Mouse (Mus musculus): ENCODE results near the gene Lgals3bp. TPM values are rescaled to one million over a fixed set of nuclear protein-coding genes. Genes with fewer than 3 reads are reported as not detected.
A peak's percentile ranks its signal among the peaks of the same experiment; 100 is the strongest.

Lgals3bp gene
- polyA plus RNA-seq, 1 experiment from 2014 or later, result 27.5 TPM

DNA sequence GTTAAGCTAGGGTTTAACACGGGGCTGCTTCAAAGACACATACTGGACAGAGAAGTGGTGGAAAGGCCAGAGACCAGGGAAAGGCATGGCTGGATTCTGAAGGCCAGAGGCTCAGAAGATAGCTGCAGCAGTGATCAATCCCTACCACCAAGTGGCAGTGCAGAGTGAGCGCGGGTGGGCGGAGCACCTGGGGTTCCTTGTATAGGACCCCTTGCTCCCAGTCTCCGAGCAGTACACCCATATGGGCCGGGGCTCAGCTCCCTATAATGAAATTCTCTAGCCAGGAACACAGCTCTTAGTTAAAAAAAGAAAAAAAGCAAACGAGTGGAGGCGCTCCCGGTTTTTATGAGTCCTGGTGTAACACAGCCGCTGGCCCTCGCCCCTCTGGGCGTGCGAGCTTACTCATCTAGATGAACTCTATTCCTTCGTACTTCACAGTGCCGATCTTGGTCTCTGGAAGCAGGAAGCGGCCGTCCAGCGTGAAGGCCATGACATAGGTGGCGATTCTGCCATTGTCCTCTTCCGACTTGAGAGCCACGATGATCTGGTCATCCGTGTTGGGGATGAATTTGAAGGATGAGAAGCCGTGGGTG lies 5.5 kb upstream of the Lgals3bp start:
- ATAC-seq (replicated peaks; ENCODE audit: extremely low read depth, insufficient read depth, low FRiP score), result no peak
- no peak overlapping the region for H3K4me2 ChIP-seq (ENCODE audit: low read depth, low read length)
- 86% methylated on average over 23 of the region's 23 CpGs for WGBS
- peaks cover 22% of the 10 kb centered on the region for H3K36me3 ChIP-seq (ENCODE audit: control insufficient read depth, insufficient read depth)
- no peaks in the 10 kb centered on the region for H3K27me3 ChIP-seq (ENCODE audit: control insufficient read depth, insufficient read depth, low read length)
- no peaks in the 10 kb centered on the region for H3K9me3 ChIP-seq (replicated peaks; ENCODE audit: control insufficient read depth, low read length)
- no peak overlapping the region for H3K9ac ChIP-seq (ENCODE audit: low read length)
- H3K4me1 ChIP-seq (ENCODE audit: control insufficient read depth, insufficient read depth, low read length), result peaks cover 7% of the 10 kb centered on the region; the same call in 1 of the 2 replicates
- no peak overlapping the region for H3K4me3 ChIP-seq (ENCODE audit: low read length)
- H3K27ac ChIP-seq (ENCODE audit: low read length), result no peak overlapping the region

DNA sequence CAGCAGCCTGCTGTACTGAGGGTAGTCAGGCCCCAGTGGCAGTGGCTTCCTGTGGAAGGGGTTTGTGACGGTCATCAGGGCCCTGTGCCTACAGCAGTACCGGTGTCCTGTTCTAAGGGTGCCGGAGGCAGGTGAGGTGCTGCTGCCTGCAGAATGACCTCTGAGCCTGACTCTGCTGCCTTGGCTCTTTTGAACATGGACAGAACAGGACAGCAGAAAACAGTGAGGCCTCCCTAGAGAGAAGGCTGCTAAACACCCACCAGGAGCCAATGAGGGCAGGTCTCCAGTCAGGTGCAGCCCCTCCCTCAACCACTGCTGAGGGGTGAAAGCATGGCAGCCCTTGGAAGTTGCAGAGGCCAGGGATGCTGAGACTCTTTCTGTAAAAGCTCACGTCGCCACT lies 4.6 kb upstream of the Lgals3bp start:
- no peak overlapping the region for H3K4me3 ChIP-seq (ENCODE audit: low read length)
- no peak overlapping the region for H3K9ac ChIP-seq (ENCODE audit: low read length)
- peaks cover 22% of the 10 kb centered on the region for H3K36me3 ChIP-seq (ENCODE audit: control insufficient read depth, insufficient read depth)
- H3K27me3 ChIP-seq (ENCODE audit: control insufficient read depth, insufficient read depth, low read length), result no peaks in the 10 kb centered on the region
- 82% methylated on average over 5 of the region's 5 CpGs for WGBS
- H3K27ac ChIP-seq (ENCODE audit: low read length), result peak overlapping the region; percentile 58; the same call in 1 of the 2 replicates
- no peak overlapping the region for H3K4me2 ChIP-seq (ENCODE audit: low read depth, low read length)
- H3K4me1 ChIP-seq (ENCODE audit: control insufficient read depth, insufficient read depth, low read length), result peaks cover 12% of the 10 kb centered on the region; the same call in 1 of the 2 replicates
- no peaks in the 10 kb centered on the region for H3K9me3 ChIP-seq (replicated peaks; ENCODE audit: control insufficient read depth, low read length)
- 0 out of 2 replicates have a peak, but pooled peaks have one; percentile 14 for ATAC-seq (replicated peaks; ENCODE audit: extremely low read depth, insufficient read depth, low FRiP score)

DNA sequence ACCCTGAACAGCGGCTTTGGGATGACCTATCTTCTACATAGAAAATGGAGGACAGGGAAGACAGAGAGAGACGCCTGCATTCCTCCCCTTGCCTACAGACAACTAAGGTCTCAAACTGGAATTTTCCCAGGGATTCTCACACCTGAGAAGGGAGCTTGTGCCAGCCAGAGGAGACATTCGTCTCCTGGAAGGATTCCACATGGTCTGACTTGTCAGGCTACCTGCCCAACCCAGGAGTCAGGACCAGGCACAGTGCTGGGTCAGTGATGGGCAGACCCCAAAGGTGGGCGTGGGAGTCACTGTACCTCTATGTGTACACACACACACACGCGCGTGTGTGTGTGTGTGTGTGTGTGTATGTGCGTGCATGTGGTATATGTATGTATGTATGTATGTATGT lies 3.4 kb upstream of the Lgals3bp start:
- Histone ChIP-seq H3K27ac (ENCODE audit: low read length) (no peak overlapping the region), H3K9ac (ENCODE audit: low read length) (no peak overlapping the region), H3K36me3 (ENCODE audit: control insufficient read depth, insufficient read depth) (peaks cover 12% of the 10 kb centered on the region), H3K4me3 (ENCODE audit: low read length) (no peak overlapping the region), H3K4me1 (ENCODE audit: control insufficient read depth, insufficient read depth, low read length) (peaks cover 13% of the 10 kb centered on the region), H3K27me3 (ENCODE audit: control insufficient read depth, insufficient read depth, low read length) (no peaks in the 10 kb centered on the region), H3K9me3 (replicated peaks; ENCODE audit: control insufficient read depth, low read length) (no peaks in the 10 kb centered on the region), H3K4me2 (ENCODE audit: low read depth, low read length) (no peak overlapping the region)
- 91% methylated on average over 8 of the region's 8 CpGs for WGBS
- ATAC-seq (replicated peaks; ENCODE audit: extremely low read depth, insufficient read depth, low FRiP score), result no peak

DNA sequence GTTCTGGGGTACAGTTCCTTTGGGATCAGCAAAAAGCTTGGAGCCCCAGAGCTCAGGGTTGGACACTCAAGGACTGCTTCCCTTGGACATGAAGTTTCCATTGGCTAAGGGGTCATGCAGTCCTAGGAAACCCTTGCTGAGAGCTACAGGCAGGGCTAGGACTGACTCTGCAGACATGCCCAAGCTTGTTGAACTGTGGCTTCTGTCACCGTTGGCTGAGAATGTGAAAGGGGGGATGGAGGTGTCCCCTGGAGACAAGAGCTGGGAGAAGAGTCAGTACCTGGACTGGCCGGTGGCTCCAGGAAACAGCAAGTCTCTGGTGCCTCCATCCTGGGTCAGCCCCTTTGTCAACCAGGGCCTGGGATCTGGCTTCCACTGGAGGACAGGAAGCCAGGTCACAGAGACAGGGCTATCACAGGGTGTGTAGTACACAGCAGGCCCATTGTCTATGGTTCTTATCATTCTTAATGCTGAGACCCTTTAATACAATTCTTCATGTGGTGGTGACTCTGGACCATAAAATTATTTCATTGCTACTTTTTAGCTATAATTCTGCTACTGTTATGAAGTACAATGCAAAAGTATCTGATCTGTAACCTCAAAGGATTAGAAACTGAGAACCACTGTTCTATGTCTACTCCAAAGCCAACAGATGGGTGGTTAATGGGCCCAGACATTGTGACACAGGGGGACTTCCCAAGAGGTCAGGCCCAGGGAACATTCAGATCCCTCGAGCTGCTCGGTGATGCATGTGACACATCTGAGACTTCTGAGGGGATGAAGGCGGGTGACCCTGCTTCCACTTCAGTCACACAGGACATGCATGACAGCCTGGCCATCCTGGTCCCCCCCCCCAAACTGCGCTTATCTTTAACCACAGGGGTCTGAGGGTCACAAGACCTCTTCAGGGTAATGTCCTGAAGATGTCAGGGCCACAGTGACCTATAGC lies 2.3 kb upstream of the Lgals3bp start:
- Histone ChIP-seq H3K27ac (ENCODE audit: low read length) (no peak overlapping the region), H3K36me3 (ENCODE audit: control insufficient read depth, insufficient read depth) (peaks cover 8% of the 10 kb centered on the region), H3K4me1 (ENCODE audit: control insufficient read depth, insufficient read depth, low read length) (peaks cover 22% of the 10 kb centered on the region), H3K27me3 (ENCODE audit: control insufficient read depth, insufficient read depth, low read length) (no peaks in the 10 kb centered on the region), H3K4me3 (ENCODE audit: low read length) (no peak overlapping the region), H3K4me2 (ENCODE audit: low read depth, low read length) (no peak overlapping the region), H3K9ac (ENCODE audit: low read length) (no peak overlapping the region), H3K9me3 (replicated peaks; ENCODE audit: control insufficient read depth, low read length) (no peaks in the 10 kb centered on the region)
- ATAC-seq (replicated peaks; ENCODE audit: extremely low read depth, insufficient read depth, low FRiP score), result no peak
- WGBS, result 69% methylated on average over 6 of the region's 6 CpGs

GRCm38 (mm10) chr11:118403183-118403582 lies 1.3 kb upstream of the Lgals3bp start:
- H3K27ac ChIP-seq (ENCODE audit: low read length), result no peak overlapping the region
- no peak overlapping the region for H3K4me2 ChIP-seq (ENCODE audit: low read depth, low read length)
- WGBS, result 93% methylated on average over 2 of the region's 2 CpGs
- H3K9ac ChIP-seq (ENCODE audit: low read length), result no peak overlapping the region
- no peaks in the 10 kb centered on the region for H3K9me3 ChIP-seq (replicated peaks; ENCODE audit: control insufficient read depth, low read length)
- H3K36me3 ChIP-seq (ENCODE audit: control insufficient read depth, insufficient read depth), result peaks cover 8% of the 10 kb centered on the region
- no peaks in the 10 kb centered on the region for H3K27me3 ChIP-seq (ENCODE audit: control insufficient read depth, insufficient read depth, low read length)
- ATAC-seq (replicated peaks; ENCODE audit: extremely low read depth, insufficient read depth, low FRiP score), result no peak
- peaks cover 22% of the 10 kb centered on the region for H3K4me1 ChIP-seq (ENCODE audit: control insufficient read depth, insufficient read depth, low read length)
- no peak overlapping the region for H3K4me3 ChIP-seq (ENCODE audit: low read length)

DNA sequence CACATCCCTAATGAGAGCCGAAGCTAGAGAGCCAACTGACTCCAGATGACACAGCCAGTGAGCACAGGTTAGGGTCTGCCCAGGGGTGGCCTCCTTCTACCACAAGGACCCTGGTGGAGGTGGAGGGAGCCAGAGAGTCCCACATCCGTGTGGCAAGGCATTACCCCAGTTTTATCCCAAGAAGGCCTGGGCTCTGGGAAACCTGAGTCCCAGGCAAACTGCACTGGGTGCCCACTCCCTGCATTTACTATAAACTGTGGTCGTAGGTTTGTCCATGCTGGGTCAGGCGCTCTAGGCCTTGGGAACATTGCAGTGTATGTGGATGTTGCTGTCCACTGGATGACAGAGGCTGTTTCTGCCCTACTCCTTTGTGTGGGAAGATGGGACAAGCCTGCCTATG lies 697 bp downstream of the Lgals3bp start:
- H3K9ac ChIP-seq (ENCODE audit: low read length), result peak overlapping the region; percentile 45
- peak overlapping the region; percentile 18 for H3K4me3 ChIP-seq (ENCODE audit: low read length)
- no peaks in the 10 kb centered on the region for H3K27me3 ChIP-seq (ENCODE audit: control insufficient read depth, insufficient read depth, low read length)
- H3K4me2 ChIP-seq (ENCODE audit: low read depth, low read length), result peak overlapping the region; percentile 17
- H3K9me3 ChIP-seq (replicated peaks; ENCODE audit: control insufficient read depth, low read length), result no peaks in the 10 kb centered on the region
- no peak for ATAC-seq (replicated peaks; ENCODE audit: extremely low read depth, insufficient read depth, low FRiP score)
- H3K4me1 ChIP-seq (ENCODE audit: control insufficient read depth, insufficient read depth, low read length), result peaks cover 17% of the 10 kb centered on the region
- H3K27ac ChIP-seq (ENCODE audit: low read length), result peak overlapping the region; percentile 65
- 82% methylated on average over 4 of the region's 4 CpGs for WGBS
- peaks cover 1% of the 10 kb centered on the region; the same call in 1 of the 2 replicates for H3K36me3 ChIP-seq (ENCODE audit: control insufficient read depth, insufficient read depth)

DNA sequence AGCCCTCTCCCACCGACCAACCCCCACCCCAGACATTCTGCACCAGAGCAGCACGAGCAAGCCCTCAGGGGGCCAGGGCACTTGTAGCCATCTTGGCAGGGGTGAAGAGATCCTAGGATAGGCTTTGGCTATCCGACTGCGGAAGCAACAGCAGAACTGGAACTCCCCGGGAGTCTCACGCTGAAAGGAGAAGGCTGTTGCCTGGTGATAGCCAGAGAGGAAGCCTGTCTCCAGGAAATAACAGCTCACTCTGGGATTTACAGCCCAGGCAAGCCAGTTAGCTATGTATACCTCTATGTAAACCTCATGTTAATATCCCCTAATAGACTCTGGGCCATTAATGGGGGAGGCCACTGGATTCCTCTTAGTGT lies 1.3 kb downstream of the Lgals3bp start:
- Histone ChIP-seq H3K36me3 (ENCODE audit: control insufficient read depth, insufficient read depth) (0 out of 2 replicates have a peak, but pooled peaks cover 4% of the 10 kb centered on the region), H3K27me3 (ENCODE audit: control insufficient read depth, insufficient read depth, low read length) (no peaks in the 10 kb centered on the region), H3K27ac (ENCODE audit: low read length) (peak overlapping the region; percentile 65), H3K9ac (ENCODE audit: low read length) (no peak overlapping the region), H3K4me1 (ENCODE audit: control insufficient read depth, insufficient read depth, low read length) (peaks cover 15% of the 10 kb centered on the region), H3K4me2 (ENCODE audit: low read depth, low read length) (peak overlapping the region; percentile 17), H3K4me3 (ENCODE audit: low read length) (peak overlapping the region; percentile 7; the same call in 1 of the 2 replicates), H3K9me3 (replicated peaks; ENCODE audit: control insufficient read depth, low read length) (no peaks in the 10 kb centered on the region; the same call in 1 of the 2 replicates)
- ATAC-seq (replicated peaks; ENCODE audit: extremely low read depth, insufficient read depth, low FRiP score), result peak; percentile 30; the same call in 1 of the 2 replicates
- 15% methylated on average over 6 of the region's 6 CpGs for WGBS

- no peaks in the 10 kb centered on the region for H3K27me3 ChIP-seq (ENCODE audit: control insufficient read depth, insufficient read depth, low read length)
- 34% methylated on average over 5 of the region's 5 CpGs for WGBS
- H3K4me1 ChIP-seq (ENCODE audit: control insufficient read depth, insufficient read depth, low read length), result peaks cover 15% of the 10 kb centered on the region
- no peak for ATAC-seq (replicated peaks; ENCODE audit: extremely low read depth, insufficient read depth, low FRiP score)
- H3K27ac ChIP-seq (ENCODE audit: low read length), result peak overlapping the region; percentile 65
- H3K9ac ChIP-seq (ENCODE audit: low read length), result no peak overlapping the region; the same call in 1 of the 2 replicates
- peak overlapping the region; percentile 17; the same call in 1 of the 2 replicates for H3K4me2 ChIP-seq (ENCODE audit: low read depth, low read length)
- no peaks in the 10 kb centered on the region; the same call in 1 of the 2 replicates for H3K9me3 ChIP-seq (replicated peaks; ENCODE audit: control insufficient read depth, low read length)
- 0 out of 2 replicates have a peak, but pooled peaks cover 4% of the 10 kb centered on the region for H3K36me3 ChIP-seq (ENCODE audit: control insufficient read depth, insufficient read depth)
- peak overlapping the region; percentile 7; the same call in 1 of the 2 replicates for H3K4me3 ChIP-seq (ENCODE audit: low read length)
These were observed 1.9 kb downstream of the Lgals3bp start for GRCm38 (mm10) chr11:118399891-118400565.

Measured in heart, embryonic 16.5 days (tissue).